Comparison of ENCODE assay signal across 8 mouse cellular contexts in genomic region chr4:114472143-114472542, GRCm38 (mm10).
A peak's percentile ranks its signal among the peaks of the same experiment; 100 is the strongest.
DNase-seq lines count a peak whose midpoint lies in the region; ATAC-seq lines count a peak whose summit lies in the region.

No protein-coding gene starts in this region.

- no peak overlapping the region for H3K4me2 ChIP-seq in hindbrain, embryonic 12.5 days (replicated peaks)

- peak; percentile 45 for DNase-seq in ovary, adult 18-20 months (ENCODE audit: low spot score)
- no peak for DNase-seq in ovary, postnatal 14 days (ENCODE audit: low spot score)
- DNase-seq in gastrocnemius, postnatal 25 days: peak; percentile 71
- DNase-seq in kidney, adult 8-10 months: peak; percentile 63 to 65
- DNase-seq in skeletal muscle tissue, adult 2 months (ENCODE audit: low read depth, low spot score): peak; percentile 57
- no peak for DNase-seq in thymus, postnatal 36 days

- H3K9ac ChIP-seq in hindbrain, embryonic 12.5 days: no peak overlapping the region

- no peaks in the 10 kb centered on the region for H3K27me3 ChIP-seq in hindbrain, embryonic 12.5 days

- no peaks in the 10 kb centered on the region for H3K36me3 ChIP-seq in hindbrain, embryonic 12.5 days

- no peak overlapping the region for H3K27ac ChIP-seq in hindbrain, embryonic 12.5 days

- ATAC-seq in monocyte, adult 5-6 weeks (replicated peaks; ENCODE audit: insufficient number of reproducible peaks, low FRiP score, low TSS enrichment, poor library complexity, severe bottlenecking): no peak
- no peak for ATAC-seq in hindbrain, embryonic 12.5 days (ENCODE audit: low FRiP score)

- H3K4me1 ChIP-seq in hindbrain, embryonic 12.5 days: peaks cover 13% of the 10 kb centered on the region

- no peak overlapping the region for H3K4me3 ChIP-seq in hindbrain, embryonic 12.5 days

- H3K9me3 ChIP-seq in hindbrain, embryonic 12.5 days (replicated peaks): no peaks in the 10 kb centered on the region

- WGBS in hindbrain, embryonic 12.5 days: 61% methylated on average over 5 of the region's 5 CpGs

Comparison
In these comparisons a context has a peak if more than half of its experiments do, and no peak if none do; other contexts are left out.
1. DNase-seq: peak in ovary, adult 18-20 months (single experiment), gastrocnemius, postnatal 25 days (single experiment), kidney, adult 8-10 months (2 of 2) and skeletal muscle tissue, adult 2 months (single experiment); none in ovary, postnatal 14 days (single experiment) and thymus, postnatal 36 days (0 of 2).